Mouse (Mus musculus) liver, embryonic 12.5 days (tissue): ENCODE results near the gene Trip11. TPM values are rescaled to one million over a fixed set of nuclear protein-coding genes. Genes with fewer than 3 reads are reported as not detected.

Source experiments
- ATAC-seq: fragments of 200-750 bp; cut with Nextera tagmentation; 2 replicates; pipeline ENCODE4 v1.8.0; 2017; ENCODE audit warnings: moderate number of reproducible peaks, mild to moderate bottlenecking, moderate library complexity
- H3K27ac ChIP-seq: fragments of 300-500 bp; sonication (generic); 2 replicates; pipeline ENCODE4 v1.5.1; 2016; ENCODE audit warnings: mild to moderate bottlenecking
- H3K27me3 ChIP-seq: fragments of 300-500 bp; sonication (generic); replicated peaks from 2 replicates; pipeline ENCODE4 v1.6.1; 2016; ENCODE audit warnings: mild to moderate bottlenecking, moderate library complexity
- H3K36me3 ChIP-seq: fragments of 300-500 bp; sonication (generic); 2 replicates; pipeline ENCODE4 v1.6.1; 2016; ENCODE audit warnings: mild to moderate bottlenecking, moderate library complexity
- H3K4me1 ChIP-seq: fragments of 300-500 bp; sonication (generic); 2 replicates; pipeline ENCODE4 v1.6.1; 2016
- H3K4me2 ChIP-seq: fragments of 300-500 bp; sonication (generic); 2 replicates; pipeline ENCODE4 v1.6.1; 2016; ENCODE audit warnings: mild to moderate bottlenecking, moderate library complexity
- H3K4me3 ChIP-seq: fragments of 300-500 bp; sonication (generic); 2 replicates; pipeline ENCODE4 v1.5.1; 2016; ENCODE audit warnings: mild to moderate bottlenecking, moderate library complexity
- H3K9ac ChIP-seq: fragments of 300-500 bp; sonication (generic); 2 replicates; pipeline ENCODE4 v1.6.1; 2016; ENCODE audit warnings: mild to moderate bottlenecking, moderate library complexity
- H3K9me3 ChIP-seq: fragments of 300-500 bp; sonication (generic); replicated peaks from 2 replicates; pipeline ENCODE4 v1.6.1; 2016; ENCODE audit warnings: mild to moderate bottlenecking, moderate library complexity
- WGBS: fragments of 180-500 bp; shearing (Covaris S2); methylation state at CpG from one replicate; pipeline ENCODE4 v1.1.7; 2016; ENCODE audit not compliant: insufficient replicate concordance; 5-methylcytosine and 5-hydroxymethylcytosine counted together
- polyA plus RNA-seq: library from polyadenylated mRNA; unstranded; fragments of >200 nt; fragmentation: Nextera tagmentation; extraction: Ambion mirVana; gene quantifications from 2 replicates; pipeline ENCODE4 v1.2.1, GENCODE M21; 2016

Gene Trip11
- polyA plus RNA-seq, 1 experiment from 2014 or later, result 12.8 TPM

DNA sequence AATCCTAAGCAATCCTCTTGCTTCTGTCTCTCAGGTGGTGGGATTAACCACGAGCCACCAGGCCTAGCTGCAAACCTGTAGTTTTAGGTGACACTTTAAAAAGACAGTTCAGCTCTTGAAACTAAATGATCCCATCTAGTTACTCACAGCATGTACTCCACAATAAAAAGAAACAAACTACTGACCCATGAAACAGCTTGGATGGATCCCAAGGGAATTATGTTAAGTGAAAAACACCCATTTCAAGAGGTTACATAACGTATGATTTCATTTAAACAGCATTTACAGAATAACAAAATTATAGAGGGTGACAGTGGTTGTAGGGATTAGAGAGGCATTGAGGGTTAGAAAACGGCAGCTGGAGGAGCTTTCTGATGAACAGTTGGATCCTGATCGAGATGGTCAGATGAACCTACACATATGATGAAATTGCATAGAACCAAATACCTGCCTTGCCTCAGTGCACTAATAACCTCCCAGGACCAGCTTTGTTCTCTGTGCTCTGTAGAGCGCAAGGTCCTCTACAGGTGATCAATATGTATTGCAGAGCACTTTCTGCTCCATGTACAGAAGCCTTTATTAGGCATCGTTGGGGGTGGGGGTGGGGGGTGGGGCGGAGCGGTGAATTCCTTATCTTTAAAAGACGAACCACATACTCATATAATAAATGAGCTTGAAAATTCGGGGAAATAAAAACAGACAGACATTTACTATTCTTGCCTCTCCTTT, 76.4 kb downstream of the Trip11 start:
- H3K36me3 ChIP-seq, result peaks cover 47% of the 10 kb centered on the region
- no peak overlapping the region for H3K4me3 ChIP-seq
- no peak overlapping the region for H3K9ac ChIP-seq
- no peak overlapping the region for H3K4me2 ChIP-seq
- ATAC-seq, result no peak
- no peaks in the 10 kb centered on the region for H3K9me3 ChIP-seq
- no peaks in the 10 kb centered on the region for H3K27me3 ChIP-seq
- H3K4me1 ChIP-seq, result no peaks in the 10 kb centered on the region
- H3K27ac ChIP-seq, result no peak overlapping the region
- WGBS, result 77% methylated on average over 10 of the region's 10 CpGs

GRCm38 (mm10) chr12:101834715-101835114, 78.4 kb downstream of the Trip11 start:
- H3K4me1 ChIP-seq, result no peaks in the 10 kb centered on the region
- H3K9me3 ChIP-seq, result no peaks in the 10 kb centered on the region
- H3K36me3 ChIP-seq, result peaks cover 47% of the 10 kb centered on the region
- H3K27me3 ChIP-seq, result no peaks in the 10 kb centered on the region
- H3K4me3 ChIP-seq, result no peak overlapping the region
- no peak overlapping the region for H3K27ac ChIP-seq
- WGBS, result 81% methylated on average over 4 of the region's 4 CpGs
- H3K4me2 ChIP-seq, result no peak overlapping the region
- no peak for ATAC-seq
- H3K9ac ChIP-seq, result no peak overlapping the region

- H3K4me2 ChIP-seq, result no peak overlapping the region
- no peaks in the 10 kb centered on the region for H3K27me3 ChIP-seq
- H3K36me3 ChIP-seq, result peaks cover 42% of the 10 kb centered on the region
- no peaks in the 10 kb centered on the region for H3K4me1 ChIP-seq
- no peak overlapping the region for H3K4me3 ChIP-seq
- H3K9ac ChIP-seq, result no peak overlapping the region
- no peak overlapping the region for H3K27ac ChIP-seq
- H3K9me3 ChIP-seq, result no peaks in the 10 kb centered on the region
- ATAC-seq, result no peak
- WGBS, result 85% methylated on average over 8 of the region's 8 CpGs
Measured at GRCm38 (mm10) chr12:101833776-101834175, 79.3 kb downstream of the Trip11 start.

DNA sequence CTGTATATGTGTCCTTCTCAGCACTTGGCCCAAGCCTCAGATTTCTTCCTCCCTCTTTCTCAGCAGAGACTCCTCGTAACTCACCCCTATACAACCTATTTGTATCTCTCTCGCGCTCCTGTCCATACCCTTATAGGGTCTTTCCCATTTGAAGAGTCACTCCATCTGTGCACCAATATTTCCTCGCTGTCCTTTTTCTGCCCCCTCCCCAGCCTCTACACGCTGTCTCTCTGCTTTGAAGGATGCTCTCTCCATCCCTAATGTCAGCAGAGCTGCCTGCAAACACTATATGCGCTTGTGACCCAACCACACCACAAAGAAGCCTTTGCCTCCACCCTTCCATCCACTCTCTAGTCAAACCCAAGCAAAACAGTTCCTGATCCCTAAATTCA, 80.0 kb downstream of the Trip11 start:
- WGBS, result 85% methylated on average over 6 of the region's 6 CpGs
- H3K27me3 ChIP-seq, result no peaks in the 10 kb centered on the region
- H3K9me3 ChIP-seq, result no peaks in the 10 kb centered on the region
- no peaks in the 10 kb centered on the region for H3K4me1 ChIP-seq
- peaks cover 37% of the 10 kb centered on the region for H3K36me3 ChIP-seq
- no peak for ATAC-seq
- no peak overlapping the region for H3K4me3 ChIP-seq
- no peak overlapping the region for H3K27ac ChIP-seq
- H3K9ac ChIP-seq, result no peak overlapping the region
- no peak overlapping the region for H3K4me2 ChIP-seq

DNA sequence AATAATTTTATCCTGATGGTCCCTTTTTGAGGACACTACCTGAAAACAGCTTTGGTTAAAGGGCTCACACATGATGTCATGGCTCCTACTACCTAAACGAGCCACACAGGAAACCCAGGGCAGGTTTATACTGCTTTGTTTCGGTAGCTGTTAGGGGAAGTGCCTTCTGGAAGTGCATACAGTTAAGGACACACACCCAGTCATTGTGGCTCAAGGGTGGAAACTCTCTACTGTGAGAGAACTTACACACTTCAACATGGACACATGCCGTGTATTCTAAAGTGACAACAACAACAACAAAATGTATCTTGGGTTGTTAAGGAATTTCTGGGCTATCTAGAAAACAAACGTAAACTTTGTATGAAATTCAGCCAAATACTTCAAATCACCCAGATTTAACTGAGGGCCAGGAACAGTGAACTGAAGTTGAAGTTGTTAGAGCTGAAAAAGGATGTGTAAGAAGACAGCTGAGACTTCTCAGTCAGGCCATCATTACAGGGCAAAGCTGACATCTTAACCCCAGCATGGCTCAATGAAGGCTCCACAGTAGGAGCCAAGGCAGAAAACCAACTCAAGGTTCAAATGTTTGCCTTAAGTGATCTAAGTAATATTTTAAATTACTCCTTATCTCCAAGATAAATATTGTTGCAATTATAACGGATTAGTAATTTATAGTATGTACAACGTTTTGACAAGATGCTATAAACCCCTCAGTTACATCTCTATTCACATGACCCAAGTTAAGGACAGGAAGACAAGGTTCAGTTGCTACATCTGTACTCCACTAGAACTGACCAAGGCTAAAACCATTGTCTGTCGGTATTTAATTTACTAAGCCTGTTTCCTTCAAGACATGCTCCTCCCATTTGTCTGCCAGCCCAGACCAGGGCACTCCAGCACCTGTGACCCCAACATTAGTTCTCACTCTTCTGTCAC, 80.6 kb downstream of the Trip11 start:
- H3K9ac ChIP-seq, result no peak overlapping the region
- WGBS, result 60% methylated on average over 7 of the region's 7 CpGs
- H3K9me3 ChIP-seq, result no peaks in the 10 kb centered on the region
- no peaks in the 10 kb centered on the region for H3K4me1 ChIP-seq
- H3K4me2 ChIP-seq, result no peak overlapping the region
- no peak overlapping the region for H3K27ac ChIP-seq
- H3K4me3 ChIP-seq, result no peak overlapping the region
- H3K36me3 ChIP-seq, result peaks cover 31% of the 10 kb centered on the region
- H3K27me3 ChIP-seq, result no peaks in the 10 kb centered on the region
- no peak for ATAC-seq

DNA sequence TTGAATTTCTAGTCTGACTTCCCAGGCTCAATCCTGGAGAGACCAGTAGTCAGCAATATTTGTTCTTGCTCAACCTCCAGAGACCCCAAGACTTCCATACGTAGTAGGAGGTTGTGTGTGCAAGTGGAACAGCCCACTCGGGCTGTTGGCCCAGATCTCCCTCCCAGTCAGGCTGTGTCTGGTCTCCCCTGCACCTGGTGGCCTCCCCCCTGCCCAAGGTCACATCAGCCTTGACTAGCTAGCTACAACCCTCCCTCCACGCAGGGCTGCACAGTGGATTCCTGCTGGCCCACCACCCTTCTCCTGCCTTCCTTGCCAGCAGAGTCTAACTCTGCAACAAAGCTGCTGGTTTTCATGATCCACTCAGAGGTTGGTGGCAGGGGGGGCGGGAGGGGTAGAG, 81.8 kb downstream of the Trip11 start:
- Histone ChIP-seq H3K27me3 (no peaks in the 10 kb centered on the region), H3K36me3 (peaks cover 20% of the 10 kb centered on the region), H3K4me3 (no peak overlapping the region), H3K4me2 (no peak overlapping the region), H3K4me1 (no peaks in the 10 kb centered on the region), H3K27ac (no peak overlapping the region), H3K9ac (no peak overlapping the region), H3K9me3 (no peaks in the 10 kb centered on the region)
- WGBS, result 53% methylated on average over 4 of the region's 4 CpGs
- ATAC-seq, result no peak

- 85% methylated on average over 4 of the region's 4 CpGs for WGBS
- no peaks in the 10 kb centered on the region for H3K9me3 ChIP-seq
- no peak for ATAC-seq
- H3K9ac ChIP-seq, result no peak overlapping the region
- no peak overlapping the region for H3K4me2 ChIP-seq
- no peak overlapping the region for H3K4me3 ChIP-seq
- peaks cover 46% of the 10 kb centered on the region for H3K27me3 ChIP-seq
- peaks cover 13% of the 10 kb centered on the region; the same call in 1 of the 2 replicates for H3K4me1 ChIP-seq
- no peak overlapping the region for H3K27ac ChIP-seq
- no peaks in the 10 kb centered on the region for H3K36me3 ChIP-seq
Measured at GRCm38 (mm10) chr12:101823161-101823560, 89.9 kb downstream of the Trip11 start.

DNA sequence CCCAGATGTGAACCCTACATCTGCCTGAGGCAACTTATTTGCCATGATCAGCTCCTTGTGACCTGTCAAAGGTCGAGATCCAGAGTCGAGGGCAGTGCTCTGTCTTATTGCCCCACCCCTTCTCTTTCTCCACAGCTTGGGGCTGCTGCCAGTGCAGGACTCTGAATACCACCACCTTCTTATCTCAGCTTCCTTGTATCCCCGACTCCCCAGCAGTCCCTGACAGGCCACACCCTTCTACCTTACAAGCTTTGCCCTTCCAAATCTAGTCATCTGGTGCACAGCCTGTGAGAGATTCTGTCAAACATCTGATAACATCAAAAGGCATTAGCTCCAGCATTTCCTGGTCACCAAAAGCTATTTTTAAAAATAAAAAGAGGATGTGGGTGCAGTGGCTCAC, 91.5 kb downstream of the Trip11 start:
- Histone ChIP-seq H3K36me3 (no peaks in the 10 kb centered on the region), H3K4me1 (peaks cover 13% of the 10 kb centered on the region; the same call in 1 of the 2 replicates), H3K4me2 (no peak overlapping the region), H3K9ac (no peak overlapping the region), H3K4me3 (no peak overlapping the region), H3K27ac (no peak overlapping the region), H3K27me3 (peaks cover 61% of the 10 kb centered on the region), H3K9me3 (no peaks in the 10 kb centered on the region)
- no peak for ATAC-seq
- WGBS, result 6% methylated on average over 3 of the region's 3 CpGs

DNA sequence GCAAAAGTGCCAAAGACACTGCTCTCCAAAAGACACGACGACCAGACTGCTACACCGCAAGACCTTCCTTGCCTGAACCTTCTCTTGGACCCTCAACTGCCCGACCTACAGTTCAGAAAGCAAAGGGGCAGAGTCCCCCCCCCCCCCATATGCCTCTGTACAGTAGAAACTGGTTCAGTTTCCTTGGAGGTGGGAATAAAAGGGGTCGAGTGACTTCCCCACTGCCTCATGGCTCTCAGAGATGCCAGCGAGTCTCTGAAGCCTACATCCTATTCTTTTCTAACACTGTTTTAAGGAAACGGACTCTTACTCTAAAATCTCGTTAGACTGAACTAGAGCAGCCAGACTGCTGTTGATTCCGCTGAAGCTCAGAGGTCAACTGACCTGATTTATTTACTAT, 93.5 kb downstream of the Trip11 start:
- WGBS, result 33% methylated on average over 9 of the region's 9 CpGs

GRCm38 (mm10) chr12:101818608-101819370, 94.3 kb downstream of the Trip11 start, which contains the start of gene Fbln5:
Fbln5 (minus strand) TSS chr12:101819055.
- H3K4me1 ChIP-seq, result peaks cover 13% of the 10 kb centered on the region; the same call in 1 of the 2 replicates
- peak; percentile 25; the same call in 1 of the 2 replicates for ATAC-seq
- H3K4me2 ChIP-seq, result peak within 1 kb of the TSS; percentile 74
- H3K36me3 ChIP-seq, result no peaks in the 10 kb centered on the region
- H3K4me3 ChIP-seq, result peak within 1 kb of the TSS; percentile 47
- H3K27ac ChIP-seq, result no peak within 1 kb of the TSS
- no peaks in the 10 kb centered on the region for H3K9me3 ChIP-seq
- peak within 1 kb of the TSS; percentile 48 for H3K9ac ChIP-seq
- 2% methylated on average over 46 of the region's 46 CpGs for WGBS
- H3K27me3 ChIP-seq, result peaks cover 63% of the 10 kb centered on the region

More for the DNA sequence above, 93.5 kb downstream of the Trip11 start:
- Histone ChIP-seq H3K36me3 (no peaks in the 10 kb centered on the region), H3K27me3 (peaks cover 63% of the 10 kb centered on the region), H3K4me3 (peak overlapping the region; percentile 47), H3K4me1 (peaks cover 13% of the 10 kb centered on the region; the same call in 1 of the 2 replicates), H3K9me3 (no peaks in the 10 kb centered on the region), H3K4me2 (peak overlapping the region; percentile 74), H3K9ac (no peak overlapping the region; the same call in 1 of the 2 replicates), H3K27ac (no peak overlapping the region)
- no peak for ATAC-seq

DNA sequence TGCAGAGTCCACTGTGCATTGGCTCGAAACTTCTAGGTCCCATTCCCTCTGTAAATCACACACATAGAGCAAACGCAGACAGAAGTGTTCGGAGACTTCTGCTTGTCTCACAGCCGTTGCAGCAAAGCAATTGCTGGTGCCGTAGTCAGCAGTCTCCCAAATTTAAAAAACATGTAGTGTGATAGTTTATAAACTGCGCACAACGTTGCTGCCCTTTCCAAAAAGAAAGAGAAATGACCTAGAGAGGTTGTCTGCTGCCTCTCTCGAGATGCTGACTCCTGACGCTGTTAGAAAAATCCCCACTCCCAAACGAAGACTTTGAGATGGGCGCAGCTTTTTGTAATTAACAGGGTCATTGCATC, 94.8 kb downstream of the Trip11 start:
- H3K4me2 ChIP-seq, result peak overlapping the region; percentile 74
- no peaks in the 10 kb centered on the region for H3K9me3 ChIP-seq
- H3K9ac ChIP-seq, result no peak overlapping the region
- WGBS, result 34% methylated on average over 11 of the region's 11 CpGs
- H3K27me3 ChIP-seq, result peaks cover 57% of the 10 kb centered on the region
- H3K27ac ChIP-seq, result no peak overlapping the region
- H3K36me3 ChIP-seq, result no peaks in the 10 kb centered on the region
- peak overlapping the region; percentile 47 for H3K4me3 ChIP-seq
- ATAC-seq, result no peak
- H3K4me1 ChIP-seq, result peaks cover 13% of the 10 kb centered on the region; the same call in 1 of the 2 replicates
